Mouse (Mus musculus): Measurements from ENCODE around the gene Hist1h2bk.
A peak's percentile ranks its signal among the peaks of the same experiment; 100 is the strongest.
"Not testable (repeated sequence)": the region's sequence is repeated elsewhere in the genome, so short reads cannot be mapped to it uniquely, and the experiment has no call there.

DNA sequence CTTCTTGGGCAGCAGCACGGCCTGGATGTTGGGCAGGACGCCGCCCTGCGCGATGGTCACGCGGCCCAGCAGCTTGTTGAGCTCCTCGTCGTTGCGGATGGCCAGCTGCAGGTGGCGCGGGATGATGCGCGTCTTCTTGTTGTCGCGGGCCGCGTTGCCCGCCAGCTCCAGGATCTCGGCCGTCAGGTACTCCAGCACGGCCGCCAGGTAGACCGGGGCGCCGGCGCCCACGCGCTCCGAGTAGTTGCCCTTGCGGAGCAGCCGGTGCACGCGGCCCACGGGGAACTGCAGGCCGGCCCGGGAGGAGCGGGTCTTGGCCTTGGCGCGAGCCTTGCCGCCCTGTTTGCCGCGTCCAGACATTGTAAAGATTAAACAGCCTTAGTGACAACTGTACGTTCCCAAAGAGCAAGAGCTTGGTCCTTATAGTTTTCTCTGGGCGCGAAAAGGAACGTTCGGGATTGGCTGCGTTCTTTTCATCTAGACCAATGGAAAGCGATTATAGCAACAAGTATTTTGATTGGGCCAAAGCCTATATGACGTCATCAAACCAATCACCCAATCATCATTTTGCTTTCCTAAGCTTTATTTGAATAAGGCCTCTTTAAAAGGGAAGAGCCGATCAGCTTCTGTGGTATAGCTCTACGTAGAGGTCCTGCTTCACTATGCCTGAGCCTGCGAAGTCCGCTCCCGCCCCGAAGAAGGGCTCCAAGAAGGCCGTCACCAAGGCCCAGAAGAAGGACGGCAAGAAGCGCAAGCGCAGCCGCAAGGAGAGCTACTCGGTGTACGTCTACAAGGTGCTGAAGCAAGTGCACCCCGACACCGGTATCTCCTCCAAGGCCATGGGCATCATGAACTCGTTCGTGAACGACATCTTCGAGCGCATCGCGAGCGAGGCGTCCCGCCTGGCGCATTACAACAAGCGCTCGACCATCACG is 7.2 kb downstream of the Hist1h2bk start, which contains the start of the genes Hist1h2ag and Hist1h2bj:
- peak; percentile 83 for TF ChIP-seq POLR2A (IDR thresholded peaks at IDR 0.05; ENCODE audit: low read depth, low read length)
- not testable (repeated sequence) for TF ChIP-seq CTCF (IDR thresholded peaks at IDR 0.05; ENCODE audit: extremely low read depth, insufficient read depth, insufficient read length, insufficient replicate concordance)

Data from spleen, adult 2 months (tissue).